Mouse (Mus musculus) cortical plate, adult 2 months (tissue): ENCODE data around the gene Tnfsf15.

Source experiments
- CTCF ChIP-seq: fragments of 200-500 bp; IDR thresholded peaks from 2 replicates; pipeline ENCODE4 v1.5.1; 2011; ENCODE audit warnings: mild to moderate bottlenecking, control low read depth, low read length; ENCODE audit not compliant: insufficient read depth; ENCODE audit errors: extremely low read depth
- POLR2A ChIP-seq: fragments of 200-500 bp; IDR thresholded peaks from 2 replicates; pipeline ENCODE4 v1.6.1; 2011; ENCODE audit warnings: mild to moderate bottlenecking, low read length, control low read depth; ENCODE audit not compliant: insufficient read depth; ENCODE audit errors: extremely low read depth

DNA sequence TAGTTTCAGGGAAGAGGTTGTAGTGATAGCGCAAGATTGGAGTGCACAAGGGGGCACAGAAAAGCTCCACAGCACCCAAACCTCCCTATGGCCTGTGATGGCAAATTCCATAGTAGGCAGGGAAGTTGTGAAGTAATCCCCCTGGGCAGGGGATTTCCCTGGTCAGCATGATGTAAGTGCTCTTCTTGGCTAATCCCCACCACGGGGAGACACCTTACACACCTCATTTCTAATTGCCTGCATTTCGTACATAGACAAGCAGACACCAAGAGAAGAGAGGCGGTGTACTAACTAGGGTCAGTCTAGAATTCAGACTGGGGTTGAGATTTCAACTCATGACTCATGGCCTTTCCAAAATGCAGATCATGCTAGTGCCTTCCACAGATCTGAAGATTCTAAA lies 4.2 kb downstream of the Tnfsf15 start:
- TF ChIP-seq CTCF, result no peak
- TF ChIP-seq POLR2A, result no peak
